Mouse (Mus musculus): ENCODE results near the gene Cdiptos. TPM values are rescaled to one million over a fixed set of nuclear protein-coding genes. Genes with fewer than 3 reads are reported as not detected.
A peak's percentile ranks its signal among the peaks of the same experiment; 100 is the strongest.

The Cdiptos gene
- polyA plus RNA-seq, 1 experiment from 2014 or later = 1.2 TPM

- WGBS = 70% methylated on average over 5 of the region's 5 CpGs
- Histone ChIP-seq H3K4me1 (peaks cover 9% of the 10 kb centered on the region; the same call in 1 of the 2 replicates), H3K9me3 (replicated peaks) (no peaks in the 10 kb centered on the region), H3K9ac (no peak overlapping the region), H3K36me3 (ENCODE audit: poor library complexity, severe bottlenecking) (peaks cover 58% of the 10 kb centered on the region), H3K27ac (no peak overlapping the region; the same call in 1 of the 2 replicates), H3K27me3 (no peaks in the 10 kb centered on the region), H3K4me3 (no peak overlapping the region), H3K4me2 (no peak overlapping the region)
- ATAC-seq = 0 out of 2 replicates have a peak, but pooled peaks have one; percentile 41
These were observed 34.1 kb downstream of the Cdiptos start for GRCm38 (mm10) chr7:126941801-126942200.

- H3K36me3 ChIP-seq (ENCODE audit: poor library complexity, severe bottlenecking) = peaks cover 59% of the 10 kb centered on the region
- H3K9ac ChIP-seq = no peak overlapping the region
- no peak overlapping the region for H3K4me3 ChIP-seq
- H3K9me3 ChIP-seq (replicated peaks) = no peaks in the 10 kb centered on the region
- no peaks in the 10 kb centered on the region for H3K27me3 ChIP-seq
- 60% methylated on average over 6 of the region's 6 CpGs for whole genome bisulfite sequencing
- no peak overlapping the region for H3K4me2 ChIP-seq
- H3K27ac ChIP-seq = no peak overlapping the region
- H3K4me1 ChIP-seq = peaks cover 9% of the 10 kb centered on the region; the same call in 1 of the 2 replicates
- no peak for ATAC-seq
These were observed 34.7 kb downstream of the Cdiptos start for GRCm38 (mm10) chr7:126941171-126941570.

- H3K9me3 ChIP-seq (replicated peaks) = no peaks in the 10 kb centered on the region
- no peak overlapping the region for H3K4me2 ChIP-seq
- ATAC-seq = no peak
- H3K36me3 ChIP-seq (ENCODE audit: poor library complexity, severe bottlenecking) = peaks cover 64% of the 10 kb centered on the region
- H3K4me1 ChIP-seq = peaks cover 19% of the 10 kb centered on the region
- no peak overlapping the region for H3K9ac ChIP-seq
- 92% methylated on average over 2 of the region's 2 CpGs for WGBS
- H3K4me3 ChIP-seq = no peak overlapping the region
- H3K27ac ChIP-seq = no peak overlapping the region
- H3K27me3 ChIP-seq = no peaks in the 10 kb centered on the region
These were observed 43.2 kb downstream of the Cdiptos start for GRCm38 (mm10) chr7:126932652-126933051.

- ATAC-seq = peak; percentile 80
- peaks cover 31% of the 10 kb centered on the region for H3K36me3 ChIP-seq (ENCODE audit: poor library complexity, severe bottlenecking)
- H3K9me3 ChIP-seq (replicated peaks) = no peaks in the 10 kb centered on the region
- peak overlapping the region; percentile 78 for H3K27ac ChIP-seq
- H3K9ac ChIP-seq = peak overlapping the region; percentile 89
- peak overlapping the region; percentile 86 for H3K4me2 ChIP-seq
- peak overlapping the region; percentile 92 for H3K4me3 ChIP-seq
- no peaks in the 10 kb centered on the region for H3K27me3 ChIP-seq
- under 1% methylated on average over 19 of the region's 27 CpGs for WGBS
- H3K4me1 ChIP-seq = peaks cover 19% of the 10 kb centered on the region
These were observed 46.9 kb downstream of the Cdiptos start for GRCm38 (mm10) chr7:126929046-126929445.

GRCm38 (mm10) chr7:126928384-126929037, 47.4 kb downstream of the Cdiptos start, which contains the start of gene Kctd13:
Kctd13 (plus strand) TSS chr7:126928879.
- H3K4me1 ChIP-seq = peaks cover 19% of the 10 kb centered on the region
- H3K27me3 ChIP-seq = no peaks in the 10 kb centered on the region
- 4% methylated on average over 56 of the region's 56 CpGs for WGBS
- peak within 1 kb of the TSS; percentile 86 for H3K4me2 ChIP-seq
- peak within 1 kb of the TSS; percentile 89 for H3K9ac ChIP-seq
- peak; percentile 97 for ATAC-seq
- peaks cover 28% of the 10 kb centered on the region for H3K36me3 ChIP-seq (ENCODE audit: poor library complexity, severe bottlenecking)
- H3K4me3 ChIP-seq = peak within 1 kb of the TSS; percentile 92
- H3K27ac ChIP-seq = peak within 1 kb of the TSS; percentile 78
- H3K9me3 ChIP-seq (replicated peaks) = no peaks in the 10 kb centered on the region

GRCm38 (mm10) chr7:126926299-126926698, 49.6 kb downstream of the Cdiptos start:
- ATAC-seq = no peak
- WGBS = 71% methylated on average over 3 of the region's 3 CpGs
- no peak overlapping the region for H3K9ac ChIP-seq
- peaks cover 31% of the 10 kb centered on the region for H3K4me1 ChIP-seq
- H3K4me2 ChIP-seq = no peak overlapping the region
- H3K27ac ChIP-seq = no peak overlapping the region
- H3K9me3 ChIP-seq (replicated peaks) = no peaks in the 10 kb centered on the region
- peaks cover 10% of the 10 kb centered on the region; the same call in 1 of the 2 replicates for H3K36me3 ChIP-seq (ENCODE audit: poor library complexity, severe bottlenecking)
- no peaks in the 10 kb centered on the region for H3K27me3 ChIP-seq
- H3K4me3 ChIP-seq = no peak overlapping the region

- Histone ChIP-seq H3K27me3 (no peaks in the 10 kb centered on the region), H3K4me2 (no peak overlapping the region), H3K4me1 (peaks cover 12% of the 10 kb centered on the region), H3K27ac (no peak overlapping the region), H3K9me3 (replicated peaks) (no peaks in the 10 kb centered on the region), H3K36me3 (ENCODE audit: poor library complexity, severe bottlenecking) (no peaks in the 10 kb centered on the region), H3K9ac (no peak overlapping the region), H3K4me3 (no peak overlapping the region)
- no peak for ATAC-seq
- 54% methylated on average over 5 of the region's 5 CpGs for WGBS
These were observed 51.9 kb downstream of the Cdiptos start for GRCm38 (mm10) chr7:126923999-126924398.

GRCm38 (mm10) chr7:126922624-126923060, 53.3 kb downstream of the Cdiptos start, which contains the start of gene Tmem219:
Tmem219 (minus strand) TSS chr7:126922917.
- no peaks in the 10 kb centered on the region for H3K36me3 ChIP-seq (ENCODE audit: poor library complexity, severe bottlenecking)
- whole genome bisulfite sequencing = 12% methylated on average over 5 of the region's 5 CpGs
- peaks cover 12% of the 10 kb centered on the region for H3K4me1 ChIP-seq
- H3K4me2 ChIP-seq = peak within 1 kb of the TSS; percentile 36
- H3K9ac ChIP-seq = peak within 1 kb of the TSS; percentile 51
- H3K27ac ChIP-seq = peak within 1 kb of the TSS; percentile 70
- no peaks in the 10 kb centered on the region for H3K27me3 ChIP-seq
- peak; percentile 58; the same call in 1 of the 2 replicates for ATAC-seq
- no peaks in the 10 kb centered on the region for H3K9me3 ChIP-seq (replicated peaks)
- peak within 1 kb of the TSS; percentile 13 for H3K4me3 ChIP-seq

Other genes starting within 250 kb of the Cdiptos start
- 75.3 and 78.3 TPM in 2 replicates for gene Mapk3, start 216.5 kb downstream of the Cdiptos start, polyA plus RNA-seq (2015; fragmentation: Nextera tagmentation; extraction: Ambion mirVana)
- 1.7 and 2.8 TPM in 2 replicates for gene Gdpd3, start 209.8 kb downstream of the Cdiptos start, polyA plus RNA-seq (2015; fragmentation: Nextera tagmentation; extraction: Ambion mirVana)
- 124 and 143 TPM in 2 replicates for gene Ypel3, start 199.1 kb downstream of the Cdiptos start, polyA plus RNA-seq (2015; fragmentation: Nextera tagmentation; extraction: Ambion mirVana)
- gene Tbx6, start 194.6 kb downstream of the Cdiptos start, polyA plus RNA-seq (2015; fragmentation: Nextera tagmentation; extraction: Ambion mirVana) = 0.43 and 0.55 TPM in 2 replicates
- 246 and 258 TPM in 2 replicates for gene Ppp4c, start 183.6 kb downstream of the Cdiptos start, polyA plus RNA-seq (2015; fragmentation: Nextera tagmentation; extraction: Ambion mirVana)
- gene Fam57b, start 178.4 kb downstream of the Cdiptos start, polyA plus RNA-seq (2015; fragmentation: Nextera tagmentation; extraction: Ambion mirVana) = 27.0 and 30.0 TPM in 2 replicates
- not detected in 2 replicates for gene 4930451I11Rik, start 144.5 kb downstream of the Cdiptos start, polyA plus RNA-seq (2015; fragmentation: Nextera tagmentation; extraction: Ambion mirVana)
- gene Doc2a, start 128.7 kb downstream of the Cdiptos start, polyA plus RNA-seq (2015; fragmentation: Nextera tagmentation; extraction: Ambion mirVana) = 4.1 and 4.2 TPM in 2 replicates
- 47.7 and 49.1 TPM in 2 replicates for gene Hirip3, start 114.1 kb downstream of the Cdiptos start, polyA plus RNA-seq (2015; fragmentation: Nextera tagmentation; extraction: Ambion mirVana)
- gene Ino80e, start 113.7 kb downstream of the Cdiptos start, polyA plus RNA-seq (2015; fragmentation: Nextera tagmentation; extraction: Ambion mirVana) = 94.9 and 96.2 TPM in 2 replicates
- gene Taok2, start 91.4 kb downstream of the Cdiptos start, polyA plus RNA-seq (2015; fragmentation: Nextera tagmentation; extraction: Ambion mirVana) = 51.9 and 60.0 TPM in 2 replicates
- 30.5 and 35.3 TPM in 2 replicates for gene Tmem219, start 53.2 kb downstream of the Cdiptos start, polyA plus RNA-seq (2015; fragmentation: Nextera tagmentation; extraction: Ambion mirVana)
- 69.4 and 69.8 TPM in 2 replicates for gene Kctd13, start 47.2 kb downstream of the Cdiptos start, polyA plus RNA-seq (2015; fragmentation: Nextera tagmentation; extraction: Ambion mirVana)
- gene Asphd1, start 26.5 kb downstream of the Cdiptos start, polyA plus RNA-seq (2015; fragmentation: Nextera tagmentation; extraction: Ambion mirVana) = 2.5 and 5.1 TPM in 2 replicates
- 16.8 and 18.4 TPM in 2 replicates for gene Sez6l2, start 25.5 kb downstream of the Cdiptos start, polyA plus RNA-seq (2015; fragmentation: Nextera tagmentation; extraction: Ambion mirVana)
- 82.9 and 95.8 TPM in 2 replicates for gene Cdipt, start 184 bp downstream of the Cdiptos start, polyA plus RNA-seq (2015; fragmentation: Nextera tagmentation; extraction: Ambion mirVana)
- 2.5 and 3.2 TPM in 2 replicates for gene Mvp, start 38.5 kb upstream of the Cdiptos start, polyA plus RNA-seq (2015; fragmentation: Nextera tagmentation; extraction: Ambion mirVana)
- gene Pagr1b, start 40.4 kb upstream of the Cdiptos start, polyA plus RNA-seq (2015; fragmentation: Nextera tagmentation; extraction: Ambion mirVana) = 0.65 and 1.0 TPM in 2 replicates
- 41.7 and 74.5 TPM in 2 replicates for gene Pagr1a, start 41.3 kb upstream of the Cdiptos start, polyA plus RNA-seq (2015; fragmentation: Nextera tagmentation; extraction: Ambion mirVana)
- gene Gm42742, start 45.0 kb upstream of the Cdiptos start, polyA plus RNA-seq (2015; fragmentation: Nextera tagmentation; extraction: Ambion mirVana) = 41.1 and 88.0 TPM in 2 replicates
- gene Prrt2, start 45.1 kb upstream of the Cdiptos start, polyA plus RNA-seq (2015; fragmentation: Nextera tagmentation; extraction: Ambion mirVana) = 6.8 and 8.3 TPM in 2 replicates
- gene Maz, start 50.9 kb upstream of the Cdiptos start, polyA plus RNA-seq (2015; fragmentation: Nextera tagmentation; extraction: Ambion mirVana) = 63.9 and 65.8 TPM in 2 replicates
- 135 and 143 TPM in 2 replicates for gene Kif22, start 66.4 kb upstream of the Cdiptos start, polyA plus RNA-seq (2015; fragmentation: Nextera tagmentation; extraction: Ambion mirVana)
- not detected in 2 replicates for gene Zg16, start 111.2 kb upstream of the Cdiptos start, polyA plus RNA-seq (2015; fragmentation: Nextera tagmentation; extraction: Ambion mirVana)
- 0.91 and 1.0 TPM in 2 replicates for gene AI467606, start 115.3 kb upstream of the Cdiptos start, polyA plus RNA-seq (2015; fragmentation: Nextera tagmentation; extraction: Ambion mirVana)
- 0.67 and 0.96 TPM in 2 replicates for gene Qprt, start 146.1 kb upstream of the Cdiptos start, polyA plus RNA-seq (2015; fragmentation: Nextera tagmentation; extraction: Ambion mirVana)
- gene Spn, start 161.7 kb upstream of the Cdiptos start, polyA plus RNA-seq (2015; fragmentation: Nextera tagmentation; extraction: Ambion mirVana) = 0.08 TPM in 1 of 2 replicates, not detected in the other
- gene Cd2bp2, start 220.0 kb upstream of the Cdiptos start, polyA plus RNA-seq (2015; fragmentation: Nextera tagmentation; extraction: Ambion mirVana) = 89.0 and 98.7 TPM in 2 replicates
- 24.9 and 27.3 TPM in 2 replicates for gene Tbc1d10b, start 232.4 kb upstream of the Cdiptos start, polyA plus RNA-seq (2015; fragmentation: Nextera tagmentation; extraction: Ambion mirVana)
- gene Mylpf, start 232.8 kb upstream of the Cdiptos start, polyA plus RNA-seq (2015; fragmentation: Nextera tagmentation; extraction: Ambion mirVana) = 9.0 and 9.8 TPM in 2 replicates

Data from forebrain, embryonic 13.5 days (tissue).